Mouse (Mus musculus): ENCODE results near the gene Inf2.

Gene Inf2

GRCm38 (mm10) chr12:112570160-112570559, 18.4 kb upstream of the Inf2 start:
- DNase-seq (ENCODE audit: low spot score in 2 of 2), result no peak

DNA sequence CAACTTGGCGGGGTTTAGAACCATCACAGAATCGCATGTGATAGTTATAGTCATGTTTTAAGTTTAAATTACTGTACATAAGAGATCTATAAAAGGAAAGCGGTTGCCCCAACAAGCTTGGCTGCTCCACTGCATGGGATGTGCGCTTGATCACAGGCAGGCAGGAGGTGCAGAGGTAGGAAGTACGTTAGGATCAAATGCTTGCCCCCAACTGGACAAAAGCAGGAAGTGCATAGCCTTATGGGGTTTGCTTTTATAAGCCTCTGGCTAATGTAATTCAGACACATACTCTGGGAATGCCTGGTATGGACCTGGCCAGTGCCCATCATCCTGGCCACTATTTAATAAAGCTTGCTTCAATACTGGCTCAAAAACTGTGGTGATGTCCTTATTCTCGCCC, 17.5 kb upstream of the Inf2 start:
- DNase-seq (ENCODE audit: low spot score in 2 of 2), result no peak

GRCm38 (mm10) chr12:112575274-112575986, 13.2 kb upstream of the Inf2 start:
- DNase-seq (ENCODE audit: low spot score in 2 of 2), result no peak

GRCm38 (mm10) chr12:112576341-112576740, 12.2 kb upstream of the Inf2 start:
- DNase-seq (ENCODE audit: low spot score in 2 of 2), result no peak

- DNase-seq (ENCODE audit: low spot score in 2 of 2), result no peak
Observed at GRCm38 (mm10) chr12:112576749-112577148, 11.8 kb upstream of the Inf2 start.

GRCm38 (mm10) chr12:112578296-112579090, 10.1 kb upstream of the Inf2 start:
- no peak for DNase-seq (ENCODE audit: low spot score in 2 of 2)

- no peak for DNase-seq (ENCODE audit: low spot score in 2 of 2)
Observed at GRCm38 (mm10) chr12:112579430-112579829, 9.2 kb upstream of the Inf2 start.

GRCm38 (mm10) chr12:112579926-112580325, 8.7 kb upstream of the Inf2 start:
- no peak for DNase-seq (ENCODE audit: low spot score in 2 of 2)

DNA sequence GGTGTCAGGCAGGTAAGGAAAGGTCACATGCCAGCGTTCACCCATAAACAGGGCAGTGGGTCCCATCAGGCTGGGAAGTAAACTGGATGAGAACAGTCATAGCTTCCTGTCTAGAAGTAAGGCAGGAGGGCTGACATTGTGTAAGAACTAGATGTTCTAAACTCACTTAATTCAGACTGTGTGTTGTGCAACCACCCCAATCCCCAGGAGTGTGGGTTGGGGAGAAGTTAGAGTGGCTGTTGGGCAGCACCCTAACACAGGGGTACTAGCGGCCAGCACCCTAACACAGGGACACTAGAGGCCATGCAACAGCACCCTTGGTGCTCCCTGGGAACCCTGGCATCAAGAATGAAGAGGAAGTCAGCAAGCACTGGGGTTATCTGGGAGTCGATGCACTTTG, 7.5 kb upstream of the Inf2 start:
- peak in 1 of 2 experiments; percentile 34 for DNase-seq (ENCODE audit: low spot score in 2 of 2)

- DNase-seq (ENCODE audit: low spot score in 2 of 2), result no peak
Observed at GRCm38 (mm10) chr12:112584954-112585353, 3.6 kb upstream of the Inf2 start.

GRCm38 (mm10) chr12:112585924-112586538, 2.6 kb upstream of the Inf2 start:
- no peak for DNase-seq (ENCODE audit: low spot score in 2 of 2)

DNA sequence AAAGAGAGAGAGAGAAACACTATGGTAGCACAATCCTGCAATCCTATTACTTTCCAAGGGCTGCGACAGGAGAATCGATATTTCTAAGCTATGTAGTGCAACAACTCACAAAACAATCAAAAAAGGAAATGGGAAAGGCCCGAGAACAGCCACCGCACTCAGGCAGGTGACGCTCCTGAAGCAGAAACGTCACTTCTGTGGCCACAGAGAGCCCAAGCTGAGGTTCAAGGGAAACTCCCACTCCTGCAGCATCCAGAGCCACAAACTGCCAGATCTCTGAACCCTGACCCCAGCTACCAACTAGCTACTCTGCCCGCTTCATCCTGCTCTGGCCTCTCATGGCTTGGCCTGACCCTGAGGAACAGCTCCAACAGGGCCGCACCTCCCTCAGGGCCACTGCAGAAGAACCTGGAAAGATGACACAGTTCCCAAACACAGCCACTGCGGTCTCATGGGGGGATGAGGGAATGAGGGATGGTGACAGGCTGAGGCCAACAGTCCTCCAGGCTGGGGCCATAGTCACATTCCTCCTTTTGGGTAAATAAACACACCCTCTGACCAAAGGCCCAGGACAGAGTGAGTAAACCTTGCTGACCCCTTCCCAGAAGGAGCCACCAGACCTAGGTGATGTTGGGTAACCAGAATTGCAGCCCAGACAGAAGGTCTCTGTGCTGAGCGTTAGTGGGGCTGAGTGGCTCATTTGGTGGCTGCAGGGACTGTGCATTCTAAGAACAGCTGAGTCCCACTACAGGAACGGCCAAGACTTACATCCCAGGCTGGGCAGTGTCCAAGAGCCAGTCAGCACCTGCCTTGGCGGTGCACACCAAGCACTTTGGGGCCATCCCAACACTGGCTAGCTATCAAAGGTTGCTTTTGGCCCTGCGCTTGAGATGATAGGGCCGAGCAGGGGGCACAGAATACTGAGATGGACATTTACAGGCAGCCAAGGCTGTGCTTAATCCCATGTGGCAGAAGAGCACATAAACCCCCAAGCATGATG, 1.2 kb upstream of the Inf2 start:
- peak; percentile 36 to 51 for DNase-seq (ENCODE audit: low spot score in 2 of 2)

GRCm38 (mm10) chr12:112589491-112590191, 1.1 kb downstream of the Inf2 start:
- no peak for DNase-seq (ENCODE audit: low spot score in 2 of 2)

DNA sequence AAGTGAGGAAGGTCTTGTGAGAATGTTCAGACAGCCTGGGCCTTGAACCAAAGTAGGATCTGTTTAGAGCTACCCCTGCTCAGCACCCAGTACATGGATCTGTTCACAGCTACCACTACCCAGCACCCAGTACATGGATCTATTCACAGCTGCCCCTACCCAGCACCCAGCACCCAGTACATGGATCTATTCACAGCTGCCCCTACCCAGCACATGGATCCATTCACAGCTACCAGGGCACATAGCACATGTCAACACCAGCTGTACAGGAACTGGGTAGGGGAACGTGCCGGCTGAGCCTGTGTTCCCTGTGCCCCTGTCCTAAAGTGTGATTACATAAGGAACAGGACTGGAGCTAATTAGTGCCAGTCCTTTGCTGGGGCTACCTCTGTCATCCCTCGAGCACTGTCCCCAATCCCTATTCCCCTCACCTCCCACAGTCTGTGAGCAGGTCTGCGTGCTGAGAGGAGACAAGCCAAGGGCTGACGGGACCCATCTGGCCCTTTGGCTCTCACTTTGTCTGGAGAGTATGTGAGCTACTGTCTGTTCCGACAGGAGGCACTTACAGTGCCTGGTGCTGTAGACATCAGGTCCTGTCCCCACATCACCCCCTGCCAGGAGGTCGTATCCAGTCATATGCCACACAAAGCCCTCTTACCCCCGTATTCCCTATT, 2.1 kb downstream of the Inf2 start:
- DNase-seq (ENCODE audit: low spot score in 2 of 2), result no peak

DNA sequence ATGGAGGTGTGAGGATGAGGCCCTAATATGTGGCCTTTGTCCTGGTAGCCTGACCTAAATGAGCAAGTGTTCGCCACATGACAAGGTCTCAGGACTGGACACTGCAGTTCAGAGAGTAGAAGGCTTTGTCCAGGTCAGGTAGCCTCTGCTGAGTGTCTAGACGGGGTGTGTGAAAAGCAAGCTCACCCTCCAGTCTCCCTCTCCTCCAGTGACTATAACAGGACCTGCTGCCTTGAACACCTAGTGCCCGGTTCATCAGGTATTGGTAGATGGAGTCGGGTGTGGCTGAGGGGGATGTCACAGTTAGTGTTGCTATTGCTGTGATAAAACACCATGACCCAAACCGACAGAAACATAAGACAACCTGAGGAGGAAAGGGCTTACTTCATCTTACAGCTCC, 2.7 kb downstream of the Inf2 start:
- DNase-seq (ENCODE audit: low spot score in 2 of 2), result no peak

DNA sequence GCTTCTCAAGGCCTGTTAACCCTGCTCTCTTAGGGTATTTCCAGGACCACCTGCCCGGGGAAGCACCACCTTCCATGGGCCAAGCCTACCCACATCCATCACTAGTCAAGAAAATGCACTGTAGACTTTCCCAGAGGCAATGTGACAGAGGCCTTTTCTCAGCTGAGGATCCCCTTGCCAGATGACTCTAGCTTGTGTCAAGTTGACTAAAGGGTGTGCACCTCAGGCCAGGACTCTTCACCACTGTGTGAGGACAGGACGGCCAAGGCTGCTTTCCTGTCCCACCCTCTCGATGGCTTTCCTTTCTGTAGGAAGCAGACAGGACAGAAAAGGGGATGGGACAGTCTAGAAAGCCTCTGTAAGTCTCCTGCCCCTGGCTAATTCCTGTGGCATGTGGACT, 3.1 kb downstream of the Inf2 start:
- no peak for DNase-seq (ENCODE audit: low spot score in 2 of 2)

- no peak for DNase-seq (ENCODE audit: low spot score in 2 of 2)
Observed at GRCm38 (mm10) chr12:112592985-112593734, 4.6 kb downstream of the Inf2 start.

DNA sequence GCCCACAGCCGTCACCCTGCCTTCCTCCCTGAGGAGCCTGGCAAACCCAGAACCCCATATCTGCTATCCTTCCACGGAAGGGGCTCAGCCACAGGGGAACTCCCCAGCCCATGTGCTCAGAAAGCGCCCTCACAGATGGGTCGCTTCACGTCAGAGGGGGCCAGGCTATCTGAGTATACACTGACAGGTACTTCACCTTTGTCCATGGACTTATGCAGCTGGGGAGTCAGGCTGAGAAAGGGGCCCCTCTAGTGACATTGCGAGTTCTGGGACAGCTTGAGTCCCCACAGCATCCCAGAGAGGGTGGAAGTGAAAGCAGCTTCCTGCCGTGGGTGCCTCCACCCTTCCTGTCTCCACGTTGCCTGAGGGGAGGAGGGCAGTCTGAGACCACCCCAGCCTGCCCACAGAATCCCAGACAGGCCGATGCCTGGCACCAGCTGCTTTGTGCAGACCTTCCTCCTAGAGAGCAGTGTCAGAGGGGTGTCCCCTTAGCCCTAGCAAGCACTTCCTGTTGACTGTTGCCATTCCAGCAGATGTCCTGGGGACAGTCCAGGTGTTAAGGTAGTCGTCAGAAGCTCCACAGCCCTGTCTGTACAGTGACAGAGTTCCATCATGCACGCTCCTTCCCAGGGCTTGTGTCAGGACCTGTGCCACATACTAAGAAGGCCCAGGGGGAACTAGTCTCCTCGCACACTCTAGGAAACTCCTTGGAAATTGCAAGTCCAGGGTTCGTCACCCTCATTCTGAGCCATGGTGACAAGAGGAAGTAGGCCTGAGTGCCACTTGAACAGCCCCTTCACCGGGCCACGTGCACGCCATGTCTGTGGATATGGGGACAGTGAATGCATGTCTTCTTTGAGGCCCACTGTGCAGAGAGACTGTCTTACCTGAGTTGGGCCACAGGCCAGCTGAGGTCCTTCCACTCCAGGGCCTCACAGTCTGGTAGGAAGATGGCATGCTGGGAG, 5.6 kb downstream of the Inf2 start:
- DNase-seq (ENCODE audit: low spot score in 2 of 2), result peak; percentile 38 to 46
